Mouse (Mus musculus): ENCODE measurements around the gene Alyref.

DNA sequence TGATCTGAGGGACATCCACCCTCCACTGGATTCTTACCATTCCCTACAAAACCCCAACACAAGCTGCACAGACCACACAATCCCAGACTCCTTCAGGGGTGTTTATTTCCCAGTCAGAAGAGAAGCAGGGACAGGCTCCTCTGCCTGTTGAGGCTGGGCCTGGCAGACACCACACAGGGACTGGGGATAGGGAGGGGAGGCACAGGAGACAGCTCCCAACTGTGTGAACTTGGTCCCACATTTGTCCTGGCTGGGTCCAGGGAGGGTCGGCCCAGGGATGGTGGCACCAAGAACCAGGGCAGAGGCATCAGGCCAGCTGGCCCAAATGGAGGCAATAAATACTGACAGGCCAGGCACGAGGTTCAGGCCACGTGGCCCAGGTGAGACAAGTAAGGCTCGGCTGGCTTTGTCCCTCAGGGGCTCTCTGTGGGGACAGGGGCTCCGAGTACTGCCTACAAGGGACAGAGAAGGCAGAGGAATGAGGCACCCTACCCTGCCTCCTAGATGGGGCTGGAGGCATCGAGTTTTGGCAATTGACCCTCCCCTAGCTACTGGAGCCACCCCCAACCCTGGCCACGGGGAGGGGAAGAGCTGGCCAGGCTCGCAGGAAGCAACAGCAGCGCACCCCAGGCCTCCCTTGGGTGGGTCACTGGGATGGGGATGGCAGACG lies 20.0 kb downstream of the Alyref start:
- TF ChIP-seq USF1 (IDR thresholded peaks at IDR 0.05; ENCODE audit: low read depth) (no peak), MAX (IDR thresholded peaks at IDR 0.05; ENCODE audit: low read depth) (no peak), TCF12 (IDR thresholded peaks at IDR 0.05; ENCODE audit: insufficient read depth, poor library complexity, severe bottlenecking) (no peak), POLR2A (IDR thresholded peaks at IDR 0.05; ENCODE audit: insufficient read length, low read depth) (no peak), MYOG (IDR thresholded peaks at IDR 0.05; ENCODE audit: control insufficient read depth in 1 of 3, insufficient read depth in 1 of 3, insufficient read length in 2 of 3, low read depth in 2 of 3) (no peak), CEBPB (IDR thresholded peaks at IDR 0.05; ENCODE audit: insufficient read depth, poor library complexity, severe bottlenecking) (no peak)

Measured in myocyte (in vitro differentiated cells).